Mouse (Mus musculus): Measurements from ENCODE around the gene Caskin2.

Caskin2 gene

DNA sequence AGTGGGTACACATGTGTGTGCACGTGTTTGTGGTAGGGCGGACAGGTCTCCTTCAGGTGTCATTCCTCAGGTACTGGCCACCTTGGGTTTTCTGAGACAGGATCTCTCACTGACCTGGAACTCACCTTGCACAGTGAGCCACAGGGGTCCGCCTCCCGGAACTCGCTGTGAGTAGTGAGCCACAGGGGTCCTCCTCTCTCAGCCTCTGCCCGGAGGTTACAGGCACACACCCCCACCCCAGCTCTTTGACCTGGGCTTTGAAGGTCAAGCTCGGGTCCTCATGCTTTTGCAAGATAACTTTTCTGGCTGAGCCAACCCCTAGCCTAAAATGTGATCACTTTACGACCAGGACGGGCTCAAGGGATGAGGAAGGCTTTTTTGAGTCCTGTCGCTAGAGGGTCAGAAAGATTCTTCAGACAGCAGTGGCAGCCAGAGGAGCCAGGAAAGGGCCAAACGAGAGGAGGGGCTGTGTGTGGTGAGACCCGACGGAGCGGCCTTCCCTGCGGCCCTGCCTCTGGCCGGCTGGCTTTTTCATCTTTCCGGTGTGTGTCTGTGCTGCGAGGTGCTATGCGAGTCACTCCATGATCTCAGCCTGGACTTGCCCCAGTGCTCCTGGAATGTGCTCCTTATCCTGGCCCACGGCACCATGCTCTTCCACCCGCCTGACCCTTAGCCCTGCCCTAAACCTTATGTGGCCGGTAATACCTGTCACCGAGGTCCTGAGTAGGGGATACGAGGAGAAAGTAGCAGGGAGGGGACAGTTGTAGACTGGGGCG, 17.3 kb upstream of the Caskin2 start:
- no peak for DNase-seq

DNA sequence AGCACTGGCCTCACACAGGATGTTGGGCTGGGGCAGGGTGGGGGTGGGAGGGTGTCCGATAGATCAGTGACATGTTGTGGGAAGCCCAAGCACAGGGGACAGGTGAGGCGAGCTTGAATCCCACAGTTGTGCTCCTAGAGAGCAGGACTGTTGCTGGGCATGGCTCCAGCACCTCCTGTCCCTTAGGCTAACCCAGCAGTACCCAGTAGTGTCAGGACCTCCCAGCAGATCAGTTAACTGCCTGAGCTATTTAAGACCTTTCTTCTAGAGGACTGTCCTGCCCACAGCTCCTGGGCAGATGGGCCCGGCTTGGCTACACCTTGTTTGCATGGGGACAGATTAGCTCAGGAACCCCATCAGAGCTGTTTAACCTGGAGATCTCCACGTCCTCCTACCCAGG, 15.6 kb upstream of the Caskin2 start:
- no peak for DNase-seq

DNA sequence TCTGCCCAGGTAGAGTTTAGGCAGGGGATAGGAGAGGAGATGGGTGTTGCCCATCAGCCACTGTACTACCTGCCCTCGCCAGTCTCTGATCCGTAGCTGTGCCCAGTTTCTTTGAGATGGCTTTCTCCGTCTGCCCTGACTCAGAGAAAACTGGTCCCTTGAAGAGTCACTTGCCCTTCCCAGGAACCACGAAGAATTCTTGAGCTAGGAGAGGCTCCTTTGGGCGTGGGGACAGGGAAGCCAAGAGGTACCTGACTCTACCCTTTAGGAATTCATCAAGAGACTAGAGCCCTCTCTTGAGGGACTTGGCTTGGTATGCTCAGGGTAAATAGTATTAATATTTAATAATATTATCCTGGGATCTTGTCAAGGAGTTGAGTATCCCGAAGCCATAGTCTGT, 14.2 kb upstream of the Caskin2 start:
- no peak for DNase-seq

DNA sequence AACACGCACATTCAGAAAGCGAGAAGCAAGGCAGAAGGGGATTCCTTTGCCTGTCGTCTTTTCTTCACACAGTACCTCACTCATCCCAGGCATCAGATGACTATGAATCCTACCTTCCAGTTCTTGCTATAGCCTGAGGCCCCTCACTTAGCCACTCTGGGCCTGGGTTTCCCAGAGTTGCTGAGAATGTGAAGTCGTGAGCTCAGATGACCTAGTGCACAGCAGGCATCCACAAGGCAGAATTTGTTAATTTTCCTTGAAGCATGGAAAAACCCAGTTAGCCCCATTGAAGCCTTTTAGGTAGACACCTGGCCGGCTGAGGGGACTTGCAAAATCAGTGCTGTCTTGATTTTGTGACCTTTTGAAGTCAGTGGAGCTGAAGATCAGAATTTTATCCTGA, 13.0 kb upstream of the Caskin2 start:
- DNase-seq, result no peak

DNA sequence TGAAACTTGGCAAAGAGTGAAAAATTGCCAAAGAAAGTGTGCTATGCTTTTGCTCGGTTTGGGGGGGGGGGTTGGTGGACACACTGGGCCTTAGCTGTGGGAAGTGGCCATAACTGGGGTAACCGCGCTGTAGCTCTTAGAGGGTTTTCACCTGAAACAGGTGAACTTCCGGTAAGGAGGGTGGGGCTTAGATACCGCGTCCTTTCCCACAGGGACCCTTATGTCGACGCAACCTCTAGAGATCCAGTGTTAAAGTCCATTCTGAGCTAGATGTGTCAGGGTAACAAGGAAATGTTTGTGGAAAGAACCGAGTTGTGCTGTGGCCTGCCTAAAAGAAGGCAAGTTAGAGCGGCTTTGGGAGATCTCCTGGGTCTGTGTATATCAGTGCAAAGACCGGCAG, 11.4 kb upstream of the Caskin2 start:
- no peak for DNase-seq

DNA sequence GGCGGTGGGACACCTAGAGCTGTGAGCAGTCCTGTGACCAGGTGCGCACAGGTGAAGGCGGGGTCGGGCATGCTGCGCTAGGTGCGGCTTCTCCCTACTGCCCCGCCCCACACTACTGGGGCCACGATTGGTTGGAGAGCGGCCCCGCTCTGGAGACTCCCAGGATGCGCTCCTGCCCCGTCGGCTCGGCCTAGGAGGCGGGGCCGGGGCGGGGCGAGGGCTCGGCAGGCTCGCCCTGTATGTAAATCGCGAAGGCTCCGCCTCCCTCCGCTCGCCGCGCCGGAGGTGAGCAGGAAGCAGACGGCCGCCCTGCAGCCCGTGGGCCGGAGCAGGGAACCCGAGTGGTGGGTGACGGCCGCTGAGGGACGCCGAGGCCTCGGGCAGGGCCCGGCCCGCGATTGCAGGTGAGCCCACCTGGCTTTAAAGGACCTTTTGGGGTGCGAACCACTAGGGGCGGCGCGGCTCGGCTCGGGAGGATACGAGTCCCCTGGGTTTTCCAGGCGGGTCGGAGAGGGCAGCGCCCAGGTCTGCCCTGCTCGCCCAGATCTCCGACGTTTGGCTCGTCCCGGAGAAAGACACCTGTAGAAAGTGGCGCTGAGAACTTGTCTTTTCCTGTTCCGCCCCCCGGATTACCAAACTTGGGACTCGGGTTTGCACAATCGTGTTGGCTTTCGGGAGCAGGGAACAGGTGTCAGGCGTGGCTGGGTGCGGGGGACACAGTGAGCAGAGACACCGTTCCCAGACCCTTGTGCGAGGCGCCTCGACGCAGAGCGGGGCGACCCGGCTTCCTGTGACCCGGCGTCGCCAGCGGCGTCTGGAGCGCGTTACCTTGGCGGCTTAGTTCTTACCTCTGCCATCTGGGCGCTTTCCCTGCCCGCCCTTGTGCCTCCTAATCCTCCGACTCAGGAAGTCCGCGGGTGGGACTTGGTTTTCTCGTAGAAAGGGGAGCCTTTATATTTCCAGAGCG, 10.6 kb upstream of the Caskin2 start, which contains the start of gene Llgl2:
TSS of gene Llgl2 (plus strand) at position 276 of the 967 bp plus-strand sequence.
- peak; percentile 88 for DNase-seq

DNA sequence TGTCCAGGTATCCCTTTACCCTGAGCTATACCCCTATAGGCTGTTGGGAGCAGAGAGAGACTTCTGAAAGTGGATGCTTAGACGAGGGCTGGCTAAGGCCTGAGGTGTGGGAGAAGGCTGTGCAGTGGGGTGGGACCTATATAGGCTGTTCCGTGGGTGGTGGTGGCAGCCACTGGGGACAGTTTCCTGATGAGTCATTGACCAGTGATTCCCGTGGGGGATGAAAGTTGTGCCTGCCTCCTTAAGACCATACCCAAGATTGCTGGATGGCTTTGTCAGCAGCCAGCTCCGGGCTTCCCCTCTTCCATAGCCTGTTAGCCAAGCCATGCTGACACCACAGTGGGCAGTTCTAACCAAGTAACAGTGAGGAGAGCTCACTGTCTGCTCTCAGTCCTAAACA, 7.6 kb upstream of the Caskin2 start:
- no peak for DNase-seq

DNA sequence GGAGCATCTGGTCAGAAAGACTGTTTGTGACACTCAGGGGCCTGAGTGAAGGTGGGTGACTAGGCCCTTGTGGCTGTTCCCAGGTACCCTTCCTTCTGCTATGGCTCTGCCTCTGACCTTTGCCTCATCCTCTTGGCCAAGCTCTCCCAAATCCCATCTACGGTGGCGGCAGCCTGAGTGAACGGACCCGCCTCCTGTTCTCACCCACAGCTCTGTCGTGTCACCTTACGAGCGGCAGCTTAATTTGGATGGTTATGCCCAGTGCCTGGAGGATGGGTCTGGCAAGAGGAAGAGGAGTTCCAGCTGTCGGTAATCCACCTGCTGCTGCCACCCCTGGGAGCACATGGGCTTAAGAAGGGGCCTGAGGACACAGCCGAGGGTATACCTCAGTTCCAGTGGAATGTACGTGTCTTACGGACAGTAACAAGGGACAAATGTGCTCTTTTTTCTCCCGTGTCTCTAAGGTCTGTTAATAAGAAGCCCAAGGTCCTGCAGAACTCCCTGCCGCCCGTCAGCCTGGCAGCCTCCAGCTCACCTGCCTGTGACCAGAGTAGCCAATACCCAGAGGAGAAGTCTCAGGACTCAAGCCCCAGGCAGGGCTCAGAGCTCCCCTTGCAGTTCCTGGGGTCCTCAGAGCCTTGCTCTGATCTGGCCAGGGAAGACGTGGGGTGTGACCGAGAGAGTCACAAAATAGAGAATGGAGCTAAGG, 6.6 kb upstream of the Caskin2 start:
- no peak for DNase-seq

DNA sequence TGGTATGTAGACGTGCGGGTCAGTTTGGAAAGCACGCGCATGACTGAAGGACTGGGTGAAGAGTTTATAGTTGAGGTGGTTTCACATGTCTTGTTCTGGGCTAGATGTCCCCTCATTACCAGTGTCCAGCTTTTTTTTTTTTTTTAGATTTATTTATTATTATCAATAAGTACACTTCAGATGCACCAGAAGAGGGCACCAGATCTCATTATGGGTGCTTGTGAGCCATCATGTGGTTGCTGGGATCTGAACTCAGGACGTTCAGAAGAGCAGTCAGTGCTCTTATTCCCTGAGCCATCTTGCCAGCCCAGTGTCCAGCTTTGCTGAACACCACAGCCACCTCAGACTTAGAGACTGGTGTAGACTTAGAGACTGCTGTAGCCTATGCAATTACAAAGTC, 3.9 kb upstream of the Caskin2 start:
- no peak for DNase-seq

DNA sequence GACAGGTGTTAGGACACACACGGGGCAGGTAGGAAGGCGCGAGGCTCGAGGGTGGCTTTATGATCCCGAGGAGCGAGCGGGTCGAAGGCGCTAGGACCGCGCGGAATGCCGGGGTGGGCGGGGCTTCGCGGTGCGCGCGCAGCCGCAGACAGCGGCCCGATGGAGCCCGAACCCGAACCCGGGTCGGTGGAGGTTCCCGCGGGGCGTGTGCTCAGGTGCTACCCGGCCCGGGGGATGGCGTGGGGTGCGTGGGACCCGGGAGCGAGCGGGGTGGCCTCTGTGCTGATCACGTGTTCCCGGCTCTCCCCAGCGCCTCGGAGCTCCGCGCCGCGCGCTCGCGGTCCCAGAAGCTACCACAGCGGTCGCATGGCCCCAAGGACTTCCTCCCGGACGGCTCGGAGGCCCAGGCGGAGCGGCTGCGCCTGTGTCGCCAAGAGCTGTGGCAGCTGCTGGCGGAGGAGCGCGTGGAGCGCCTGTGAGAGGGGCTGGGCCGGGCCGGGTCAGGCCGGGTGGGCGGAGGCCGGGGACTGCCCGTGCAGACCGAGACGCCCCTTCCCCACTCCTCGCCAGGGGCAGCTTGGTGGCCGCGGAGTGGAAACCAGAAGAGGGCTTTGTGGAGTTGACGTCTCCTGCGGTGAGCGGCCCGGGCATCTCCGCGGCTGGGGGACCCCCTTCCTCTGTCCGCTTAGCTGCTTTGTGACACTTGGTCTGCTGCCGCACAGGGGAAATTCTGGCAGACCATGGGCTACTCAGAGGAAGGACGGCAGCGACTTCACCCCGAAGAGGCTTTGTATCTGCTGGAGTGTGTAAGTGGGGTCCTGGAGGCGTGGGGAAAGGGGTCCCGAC, 1.4 kb upstream of the Caskin2 start, which contains the start of gene Tsen54:
TSS of gene Tsen54 (plus strand) at position 120 of the 846 bp plus-strand sequence.
- DNase-seq, result peak; percentile 88

DNA sequence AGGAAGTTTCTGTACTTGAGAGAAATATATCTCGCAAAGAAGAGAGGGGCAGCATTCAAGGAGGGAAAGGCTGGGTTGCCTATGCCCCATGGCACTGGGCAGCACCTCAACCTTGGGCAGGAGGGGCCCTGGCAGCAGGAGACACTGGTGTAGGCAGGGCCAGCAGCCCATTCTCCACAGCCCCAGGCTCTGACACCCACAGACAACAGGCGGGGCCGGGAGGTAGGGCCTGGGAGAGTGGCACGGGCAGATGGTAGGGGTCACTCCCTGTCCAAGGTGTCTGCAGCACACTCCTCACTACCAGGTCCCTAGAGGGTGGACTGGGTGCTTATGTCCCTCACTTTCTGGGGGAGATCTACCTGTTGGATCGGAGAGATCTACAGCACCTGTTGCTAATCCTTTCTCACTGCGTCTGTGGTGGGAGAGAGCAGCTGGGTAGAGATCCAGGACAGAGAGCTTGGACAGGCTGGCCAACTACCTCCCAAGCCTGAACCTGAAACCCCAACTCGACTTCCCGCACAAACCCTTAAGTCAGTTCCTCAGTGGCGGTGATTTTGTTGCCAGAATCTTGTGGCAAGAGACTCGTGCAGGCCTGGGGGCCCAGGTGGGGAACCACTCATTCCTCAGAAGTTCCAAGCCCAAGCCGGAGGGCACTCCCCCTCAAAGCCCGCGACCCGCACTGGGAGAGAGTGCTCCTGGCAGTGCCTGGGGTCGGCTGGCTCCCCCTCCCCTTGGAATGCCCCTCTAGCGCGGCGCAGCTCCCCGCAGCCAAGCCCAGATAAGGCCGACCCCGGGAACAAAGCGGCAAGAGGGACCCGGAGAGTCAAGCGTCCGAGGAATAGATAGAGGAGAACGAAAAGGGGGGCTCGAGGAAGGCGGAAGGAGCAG, 662 bp downstream of the Caskin2 start:
- peak; percentile 69 for DNase-seq

DNA sequence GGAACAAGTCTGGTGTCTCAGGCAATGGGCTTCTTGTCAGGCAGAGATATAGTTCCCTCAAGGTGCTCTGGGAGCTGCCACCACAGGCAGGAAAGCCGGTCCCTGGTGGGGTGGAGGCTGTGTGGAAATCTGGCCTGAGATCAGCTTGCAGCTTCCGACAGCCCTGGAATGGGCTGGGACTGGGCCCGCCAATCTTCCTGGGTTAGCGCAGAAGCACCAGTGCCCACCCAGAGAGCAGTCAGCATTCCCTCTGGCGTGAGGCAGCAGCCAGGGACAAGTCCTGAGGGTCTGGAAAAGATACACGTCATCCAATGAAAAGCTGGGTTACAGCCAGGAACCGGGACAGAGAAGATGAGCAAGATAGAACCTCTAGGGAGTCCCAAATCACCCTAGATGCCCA, 1.3 kb downstream of the Caskin2 start:
- DNase-seq, result peak; percentile 55

DNA sequence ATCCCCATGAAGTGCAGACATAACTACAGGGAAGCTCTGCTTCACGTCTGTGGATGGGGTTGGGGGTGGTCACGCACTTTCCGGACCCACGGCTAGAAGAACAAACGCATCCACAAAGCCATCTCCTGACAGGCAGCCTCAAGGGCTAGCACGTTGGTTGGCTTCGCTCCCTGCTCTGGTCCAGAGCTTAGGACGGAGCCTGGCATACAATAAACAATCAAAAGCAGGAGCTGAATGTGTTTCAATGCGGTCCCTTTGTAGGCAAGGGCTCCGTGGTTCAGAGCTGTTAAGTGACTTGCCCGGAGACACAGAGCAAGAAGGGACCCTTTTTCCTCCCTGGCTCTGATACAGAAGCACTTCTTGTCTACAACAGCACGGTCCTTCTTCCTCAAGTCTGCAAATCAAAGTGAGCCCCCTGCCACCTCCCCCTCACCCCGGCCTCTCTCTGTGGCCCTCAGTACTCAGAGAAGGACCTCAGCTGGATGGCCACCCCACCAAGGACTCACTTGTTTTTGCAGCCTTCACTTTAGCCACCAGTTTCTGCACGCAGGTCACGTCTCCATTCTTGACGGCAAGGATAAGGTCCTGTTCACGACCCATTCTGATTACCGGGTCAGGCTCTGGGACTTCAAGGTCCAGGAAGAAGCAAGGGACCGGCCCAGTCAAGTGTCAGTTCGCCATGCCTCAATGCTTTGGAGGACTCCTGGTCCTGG, 1.9 kb downstream of the Caskin2 start:
- no peak for DNase-seq

DNA sequence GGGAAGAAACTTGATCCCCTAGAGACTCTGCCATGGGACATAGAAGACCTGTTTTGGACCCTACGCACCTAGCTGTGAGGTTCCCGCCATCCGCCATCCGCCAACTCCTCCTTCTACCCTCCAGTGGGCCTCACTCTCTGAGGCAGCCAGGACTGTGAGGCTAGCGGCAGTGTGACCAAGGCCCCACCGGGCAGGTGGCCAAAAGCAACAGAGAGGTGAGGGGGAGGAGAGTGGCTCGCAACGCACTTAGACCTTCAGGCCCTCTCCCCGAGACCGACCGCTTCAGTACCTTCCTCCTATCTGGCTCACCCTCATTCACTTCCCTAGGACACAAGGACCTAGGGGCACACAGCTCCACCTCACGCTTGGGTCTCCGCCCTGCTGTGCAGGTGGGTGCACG, 3.1 kb downstream of the Caskin2 start:
- DNase-seq, result no peak

DNA sequence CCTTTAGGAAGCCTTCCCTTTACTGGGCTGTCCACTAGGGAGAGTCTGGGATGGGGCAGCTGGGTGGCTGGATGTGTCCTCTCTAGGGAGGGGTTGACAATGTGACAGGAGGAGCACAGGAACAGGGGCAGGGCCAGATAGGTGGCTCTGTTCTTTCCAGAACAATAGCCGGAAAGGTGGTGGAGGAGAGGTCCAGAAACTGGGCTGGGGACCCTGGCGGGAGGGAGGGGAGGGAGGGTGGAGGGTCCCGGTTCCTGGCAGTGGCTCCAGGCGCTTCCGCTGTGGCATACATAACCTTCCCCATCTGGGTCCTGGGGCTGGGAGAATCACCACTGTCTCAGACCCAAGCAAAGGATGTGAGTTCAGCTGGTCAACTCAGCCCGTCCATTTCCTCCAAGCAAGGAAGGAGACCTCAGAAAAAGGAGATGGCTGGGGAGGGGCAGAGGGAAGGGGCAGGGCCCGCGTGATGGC, 4.1 kb downstream of the Caskin2 start:
- no peak for DNase-seq

DNA sequence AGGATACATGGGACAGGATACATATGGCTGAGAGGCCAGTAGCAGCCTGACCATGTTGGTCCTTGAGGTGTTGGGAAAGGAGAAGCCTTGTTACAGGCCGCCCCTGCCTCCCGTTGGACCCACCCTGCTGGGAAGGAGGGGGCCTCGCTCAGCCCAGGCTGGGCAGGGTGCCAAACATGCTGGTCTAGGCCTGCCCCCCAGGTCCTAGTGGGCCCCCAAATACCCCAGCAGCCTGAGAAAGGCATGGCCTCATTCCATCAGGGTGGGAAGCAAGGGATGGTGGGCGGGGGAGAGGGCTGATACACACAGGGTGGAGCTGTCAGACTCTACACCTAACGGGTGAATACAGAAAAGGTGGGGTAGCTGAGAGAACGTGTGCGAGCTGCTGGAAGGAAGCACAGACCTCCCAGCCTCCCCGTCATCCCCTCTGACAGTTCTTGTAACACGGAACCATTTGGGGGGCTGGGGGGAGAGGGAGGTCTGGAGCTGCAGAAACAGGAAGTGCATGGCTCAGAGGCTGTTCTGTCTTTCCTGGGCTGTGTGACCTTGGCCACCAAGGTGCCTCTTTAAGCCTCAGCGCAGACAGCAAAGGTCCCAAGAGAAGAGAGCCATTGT, 4.6 kb downstream of the Caskin2 start:
- no peak for DNase-seq

DNA sequence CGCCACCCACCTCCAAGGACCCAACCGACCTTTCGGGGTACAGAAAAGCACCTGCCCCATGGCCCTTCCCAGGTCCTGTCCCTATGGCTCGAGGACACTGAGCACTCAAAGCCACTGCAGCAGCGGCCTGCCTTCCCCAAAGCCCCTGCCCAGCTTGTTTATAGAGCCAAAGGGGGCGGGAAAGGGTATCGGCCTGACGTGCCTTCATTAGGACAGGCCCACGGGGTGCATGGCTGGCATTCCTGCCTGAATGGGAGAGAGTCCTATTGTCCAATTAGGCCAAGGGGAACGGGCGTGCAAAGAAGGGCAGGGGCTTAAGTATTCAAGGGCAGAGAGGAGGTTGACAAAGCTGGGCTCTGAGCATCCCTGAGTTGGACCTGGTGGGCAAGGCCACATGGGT, 5.5 kb downstream of the Caskin2 start:
- no peak for DNase-seq

DNA sequence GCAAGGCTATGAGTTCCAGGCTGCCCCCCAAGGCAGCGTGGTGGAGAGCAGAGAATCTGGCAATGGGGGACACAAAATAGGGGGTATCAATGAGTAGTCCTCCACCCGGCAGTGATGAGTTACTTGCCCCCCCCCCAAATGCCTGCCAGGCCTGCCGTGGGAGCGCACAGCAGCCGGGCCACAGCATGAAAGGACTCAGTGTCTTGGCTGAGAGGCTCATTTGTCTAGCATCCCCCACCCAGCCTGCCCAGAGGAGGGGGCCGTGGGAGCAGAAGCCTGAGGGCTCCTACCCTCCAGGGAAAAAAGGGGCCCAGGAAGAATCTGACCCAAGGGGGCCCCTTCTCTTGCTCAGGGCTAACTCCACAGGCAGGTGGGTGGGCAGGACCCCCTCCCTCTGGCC, 6.1 kb downstream of the Caskin2 start:
- no peak for DNase-seq

DNA sequence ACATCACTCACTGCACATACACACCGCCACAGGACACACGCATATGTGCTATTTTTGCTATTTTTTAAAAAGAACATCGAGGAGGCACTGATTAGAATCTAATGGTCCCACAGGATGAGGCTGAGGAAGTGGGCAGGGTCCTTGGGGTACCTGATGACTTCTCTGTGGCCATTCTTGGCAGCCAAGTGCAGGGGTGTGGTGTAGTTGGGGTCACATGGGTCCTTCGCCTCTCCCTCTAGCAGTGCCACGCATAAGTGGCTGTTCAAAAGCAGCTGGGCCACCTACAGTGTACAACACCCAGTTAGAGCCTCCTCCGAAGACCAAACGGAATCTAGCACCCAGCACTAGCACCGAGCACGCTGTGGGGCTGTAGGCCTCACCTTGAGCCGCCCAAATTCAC, 7.3 kb downstream of the Caskin2 start:
- no peak for DNase-seq

DNA sequence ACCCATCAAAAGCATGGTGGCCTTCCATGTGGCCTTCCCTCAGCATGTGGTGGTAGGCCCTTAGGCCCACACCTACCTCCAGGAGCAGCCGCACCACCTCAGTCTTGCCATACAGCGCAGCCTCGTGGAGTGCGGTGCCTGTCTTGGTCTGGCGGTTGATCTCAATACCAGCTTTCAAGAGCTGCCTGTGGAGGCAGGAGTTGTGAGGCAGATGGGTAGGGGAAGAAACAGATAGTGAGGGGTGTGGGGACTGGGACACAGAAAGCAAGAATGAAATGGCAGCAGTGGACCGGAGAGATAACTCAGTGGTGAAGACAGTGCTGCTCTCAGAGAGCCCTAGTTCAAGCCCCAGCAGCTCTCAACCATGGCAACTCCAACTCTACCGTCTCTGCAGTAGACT, 8.4 kb downstream of the Caskin2 start:
- DNase-seq, result no peak
